Comparison of ENCODE assay signal across 11 mouse cellular contexts in the genomic region with DNA sequence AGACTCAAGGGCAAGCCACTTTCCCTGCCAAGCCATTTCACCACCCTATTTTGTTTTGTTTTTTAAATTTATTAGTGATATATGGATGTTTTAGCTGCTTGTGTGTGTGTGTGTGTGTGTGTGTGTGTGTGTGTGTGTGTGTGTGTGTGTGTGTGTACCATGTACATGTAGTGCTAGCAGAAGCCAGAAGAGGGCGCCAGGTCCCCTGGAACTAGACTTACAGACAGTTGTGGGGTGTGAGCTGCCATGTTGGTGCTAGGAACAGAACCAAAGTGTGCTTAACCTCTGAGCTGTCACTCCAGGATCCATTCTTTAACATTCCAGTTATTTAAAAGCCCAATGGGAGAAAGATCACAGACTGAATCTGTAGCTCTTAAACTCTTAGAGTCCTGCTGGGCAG. TPM values are rescaled to one million over a fixed set of nuclear protein-coding genes. Genes with fewer than 3 reads are reported as not detected.
DNase-seq lines count a peak whose midpoint lies in the region.
"Had no signal": no experiment of that assay in that cellular context is flagged by ENCODE, and none has a peak within 500 bp of the region (broad histone marks: within the 10 kb centered on the region; RNA-seq: fewer than 3 reads in every experiment).

No protein-coding gene starts in this region.

- DNase-seq in cerebellum, postnatal 36 days = peak; percentile 32 to 46
- no peak for DNase-seq in cerebellum, postnatal 4 days (ENCODE audit: low spot score in 2 of 2)
- DNase-seq in layer of hippocampus, postnatal 10 days (ENCODE audit: low spot score in 2 of 2) = peak; percentile 17 to 30
- no peak for DNase-seq in layer of hippocampus, adult 9-10 months (ENCODE audit: low spot score)
- peak; percentile 37 for DNase-seq in 416B (ENCODE audit: low read depth)
- DNase-seq in ES-CJ7 (ENCODE audit: low read depth, low spot score) = peak; percentile 73
- no peak for DNase-seq in spleen, adult 18-20 months
- no peak for DNase-seq in spleen, postnatal 36 days (ENCODE audit: low spot score in 2 of 2)
- DNase-seq: adrenal gland, postnatal 10 days had no signal

RNA-seq across cellular contexts. Expression of gene Tubg1, which starts 7.3 kb away (rescaled TPM):
- total RNA-seq in layer of hippocampus, postnatal 10 days (2021) = 10 to 100 TPM; 43.1 to 47.3 TPM

RNA-seq across cellular contexts. Expression of gene Retreg3, which starts 7.4 kb away (rescaled TPM):
- 10 to 100 TPM; 51.5 to 58.8 TPM for total RNA-seq in layer of hippocampus, postnatal 10 days (2021)

RNA-seq across cellular contexts. Expression of gene Tubg2, which starts 28.6 kb away (rescaled TPM):
- 10 to 100 TPM; 31.7 to 41.4 TPM for total RNA-seq in layer of hippocampus, postnatal 10 days (2021)
- total RNA-seq: G1E; megakaryocyte, adult 5-6 weeks had no signal

RNA-seq across cellular contexts. Expression of gene Psmc3ip, which starts 31.8 kb away (rescaled TPM):
- 1 to 10 TPM; 5.8 to 7.0 TPM for total RNA-seq in layer of hippocampus, postnatal 10 days (2021)

RNA-seq across cellular contexts. Expression of gene Mlx, which starts 40.0 kb away (rescaled TPM):
- total RNA-seq in layer of hippocampus, postnatal 10 days (2021) = 10 to 100 TPM; 39.2 to 50.3 TPM

Comparison
In these comparisons a context has a peak if more than half of its experiments do, and no peak if none do; other contexts are left out.
1. DNase-seq: peak in cerebellum, postnatal 36 days (2 of 2), layer of hippocampus, postnatal 10 days (2 of 2), 416B (single experiment) and ES-CJ7 (single experiment); none in cerebellum, postnatal 4 days (0 of 2), layer of hippocampus, adult 9-10 months (single experiment), spleen, adult 18-20 months (0 of 2) and spleen, postnatal 36 days (0 of 2).